Mouse (Mus musculus): ENCODE measurements around the gene Tollip. TPM values are rescaled to one million over a fixed set of nuclear protein-coding genes. Genes with fewer than 3 reads are reported as not detected.

Gene Tollip
- polyA plus RNA-seq, 1 experiment from 2014 or later: 87.9 TPM

DNA sequence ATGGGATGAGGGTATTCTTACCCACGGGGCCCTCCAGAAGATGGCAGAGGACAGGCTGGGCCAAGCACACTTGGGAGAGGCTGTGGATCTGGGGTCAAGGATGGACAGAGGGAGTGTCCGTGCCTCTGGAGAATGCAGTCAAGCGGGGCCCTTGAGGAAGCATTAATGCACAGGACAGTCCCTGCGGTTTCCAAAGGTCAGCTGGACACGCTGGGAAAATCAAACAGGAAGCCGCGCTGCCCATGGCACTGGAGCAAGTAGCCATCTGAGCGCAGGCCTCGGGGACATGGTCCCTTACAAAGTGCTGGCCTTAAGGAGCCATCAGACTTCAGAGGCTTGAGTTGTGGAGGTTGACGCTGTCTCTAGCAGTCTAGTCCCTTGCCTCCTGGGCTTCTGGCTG is 78.0 kb downstream of the Tollip start:
- Histone ChIP-seq H3K9me3 (no peaks in the 10 kb centered on the region), H3K27ac (replicated peaks) (no peak overlapping the region), H3K36me3 (no peaks in the 10 kb centered on the region), H3K4me2 (replicated peaks) (no peak overlapping the region), H3K9ac (replicated peaks) (no peak overlapping the region), H3K4me3 (no peak overlapping the region), H3K4me1 (no peaks in the 10 kb centered on the region), H3K27me3 (no peaks in the 10 kb centered on the region)
- 92% methylated on average over 10 of the region's 10 CpGs for WGBS
- no peak for ATAC-seq (replicated peaks)

DNA sequence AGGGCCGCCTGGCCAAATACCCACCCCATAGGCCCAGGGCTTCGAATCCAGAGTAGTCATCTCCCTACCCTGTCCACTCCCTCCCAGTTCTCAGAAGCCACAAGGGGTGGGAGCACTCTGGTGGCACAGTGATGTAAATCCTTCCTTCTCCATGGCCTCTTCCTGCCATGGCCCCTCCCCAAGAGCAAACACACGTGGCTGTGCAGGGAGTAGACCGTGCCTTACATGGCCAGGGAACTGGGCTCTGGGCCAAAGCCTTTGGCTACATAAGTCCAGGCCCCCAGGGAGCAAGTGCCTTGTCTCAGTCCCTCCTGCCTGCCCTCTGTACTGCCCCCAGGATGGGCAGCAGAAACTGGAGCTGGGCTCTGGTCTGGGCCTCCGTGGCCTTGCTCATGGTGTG is 79.5 kb downstream of the Tollip start, which contains the start of gene Muc5b:
Gene Muc5b (plus strand): TSS at position 292 of the 400 bp plus-strand sequence.
- Histone ChIP-seq H3K4me2 (replicated peaks) (no peak within 1 kb of the TSS), H3K27ac (replicated peaks) (no peak within 1 kb of the TSS), H3K4me3 (no peak within 1 kb of the TSS), H3K27me3 (no peaks in the 10 kb centered on the region), H3K36me3 (no peaks in the 10 kb centered on the region), H3K9me3 (no peaks in the 10 kb centered on the region), H3K9ac (replicated peaks) (no peak within 1 kb of the TSS), H3K4me1 (no peaks in the 10 kb centered on the region)
- no peak for ATAC-seq (replicated peaks)
- 50% methylated on average over 5 of the region's 5 CpGs for WGBS

DNA sequence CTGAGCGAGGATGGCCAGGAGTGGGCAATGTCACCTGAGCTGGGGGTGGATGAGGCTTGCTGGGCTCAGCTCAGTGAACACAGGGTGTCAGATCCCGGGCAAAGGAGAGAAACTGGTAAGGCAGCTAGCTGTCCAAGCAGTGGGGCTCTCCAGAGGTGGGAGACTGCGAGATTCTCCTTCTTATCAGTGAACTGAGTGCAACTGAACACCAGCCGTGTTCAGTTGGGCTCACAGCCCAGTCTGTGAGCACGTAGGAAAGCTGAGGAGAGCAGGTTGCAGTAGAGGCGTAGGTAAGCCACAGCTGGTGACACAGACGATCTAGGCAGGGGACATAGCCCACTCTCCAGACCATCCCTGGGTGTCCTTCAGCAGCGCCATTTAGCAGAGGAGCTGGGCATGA is 81.9 kb downstream of the Tollip start:
- H3K9me3 ChIP-seq: no peaks in the 10 kb centered on the region
- H3K4me3 ChIP-seq: no peak overlapping the region
- H3K27ac ChIP-seq (replicated peaks): no peak overlapping the region
- no peak overlapping the region for H3K4me2 ChIP-seq (replicated peaks)
- no peaks in the 10 kb centered on the region for H3K4me1 ChIP-seq
- 81% methylated on average over 8 of the region's 8 CpGs for WGBS
- H3K9ac ChIP-seq (replicated peaks): no peak overlapping the region
- H3K27me3 ChIP-seq: no peaks in the 10 kb centered on the region
- no peak for ATAC-seq (replicated peaks)
- H3K36me3 ChIP-seq: no peaks in the 10 kb centered on the region

DNA sequence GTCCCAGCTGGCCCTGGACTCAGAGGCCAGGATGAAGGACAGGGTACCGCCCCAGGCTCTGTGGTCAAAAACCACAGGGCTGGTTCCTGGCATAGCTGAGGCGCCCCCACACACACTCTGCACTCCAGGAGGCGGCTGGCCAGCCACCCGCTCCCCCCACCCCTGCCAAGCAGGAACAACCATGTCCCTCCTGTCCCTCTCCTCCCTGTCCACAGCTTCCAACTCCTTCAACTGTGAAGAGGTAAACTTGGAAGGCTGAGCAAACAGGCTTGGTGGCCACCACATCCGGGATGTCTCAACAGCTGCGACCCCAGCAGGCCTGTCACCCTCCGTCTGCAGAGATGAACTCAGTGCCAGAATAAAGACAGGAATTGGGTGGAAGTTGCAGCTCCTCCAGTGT is 82.4 kb downstream of the Tollip start:
- H3K4me3 ChIP-seq: no peak overlapping the region

More for the DNA sequence above, 82.4 kb downstream of the Tollip start:
- no peak for ATAC-seq (replicated peaks)
- Histone ChIP-seq H3K4me2 (replicated peaks) (no peak overlapping the region), H3K27ac (replicated peaks) (no peak overlapping the region), H3K9me3 (no peaks in the 10 kb centered on the region), H3K4me1 (no peaks in the 10 kb centered on the region), H3K27me3 (no peaks in the 10 kb centered on the region), H3K36me3 (no peaks in the 10 kb centered on the region), H3K9ac (replicated peaks) (no peak overlapping the region)
- WGBS: 84% methylated on average over 7 of the region's 7 CpGs

Other genes starting within 250 kb of the Tollip start
- 0.06 and 0.15 TPM in 2 replicates for gene Muc2, start 228.2 kb downstream of the Tollip start, polyA plus RNA-seq (2015; fragmentation: Nextera tagmentation; extraction: Ambion mirVana)
- not detected in 2 replicates for gene Muc5ac, start 129.5 kb downstream of the Tollip start, polyA plus RNA-seq (2015; fragmentation: Nextera tagmentation; extraction: Ambion mirVana)
- gene Muc5b, start 79.4 kb downstream of the Tollip start, polyA plus RNA-seq (2015; fragmentation: Nextera tagmentation; extraction: Ambion mirVana): 0.04 and 0.05 TPM in 2 replicates
- gene Brsk2, start 31.2 kb upstream of the Tollip start, polyA plus RNA-seq (2015; fragmentation: Nextera tagmentation; extraction: Ambion mirVana): 23.1 and 25.8 TPM in 2 replicates
- gene Mob2, start 142.6 kb upstream of the Tollip start, polyA plus RNA-seq (2015; fragmentation: Nextera tagmentation; extraction: Ambion mirVana): 52.5 and 54.3 TPM in 2 replicates
- gene Dusp8, start 177.3 kb upstream of the Tollip start, polyA plus RNA-seq (2015; fragmentation: Nextera tagmentation; extraction: Ambion mirVana): 90.8 and 93.5 TPM in 2 replicates
- gene Gm45618, start 202.2 kb upstream of the Tollip start, polyA plus RNA-seq (2015; fragmentation: Nextera tagmentation; extraction: Ambion mirVana): 0.60 TPM in 1 of 2 replicates, not detected in the other
- not detected in 2 replicates for gene Gm39115, start 217.5 kb upstream of the Tollip start, polyA plus RNA-seq (2015; fragmentation: Nextera tagmentation; extraction: Ambion mirVana)
- gene Gm45337, start 226.1 kb upstream of the Tollip start, polyA plus RNA-seq (2015; fragmentation: Nextera tagmentation; extraction: Ambion mirVana): not detected in 2 replicates
- gene Gm29735, start 238.6 kb upstream of the Tollip start, polyA plus RNA-seq (2015; fragmentation: Nextera tagmentation; extraction: Ambion mirVana): not detected in 2 replicates
- gene Gm4553, start 247.2 kb upstream of the Tollip start, polyA plus RNA-seq (2015; fragmentation: Nextera tagmentation; extraction: Ambion mirVana): not detected in 2 replicates